Mouse (Mus musculus) gastrocnemius, adult 2 months (tissue): ENCODE measurements at regions not wholly inside any gene's neighbourhood (a gene's known extent, or its start where the extent isn't known, plus 50 kb on each side); places are given as distances from the start of the nearest gene placed in this dataset.

Source experiments
- DNase-seq: peaks from one replicate; pipeline ENCODE4 v3.0.0; 2022
- H3K27ac ChIP-seq: fragments of 200-600 bp; 2 replicates; pipeline ENCODE4 v1.8.1; 2022; ENCODE audit warnings: mild to moderate bottlenecking
- H3K4me3 ChIP-seq: fragments of 200-600 bp; 2 replicates; pipeline ENCODE4 v1.8.1; 2022; ENCODE audit warnings: mild to moderate bottlenecking, moderate library complexity
- CTCF ChIP-seq: fragments of 200-600 bp; IDR thresholded peaks from 2 replicates; pipeline ENCODE4 v1.8.1; 2022; ENCODE audit warnings: antibody characterized with exemption, mild to moderate bottlenecking, moderate library complexity
- intact Hi-C: fragments of 180-260 bp; cut with DNase I; formaldehyde crosslinking; loops from one replicate; pipeline ENCODE4 v1.15.1; 2025

- intact Hi-C loops = no loop called here
- no peak for TF ChIP-seq CTCF
- no peak for DNase-seq
- no peak overlapping the region for H3K4me3 ChIP-seq
- H3K27ac ChIP-seq = no peak overlapping the region
Measured at GRCm38 (mm10) chr12:27283964-27284363, 58.4 kb downstream of the Sox11 start.

- DNase-seq = no peak
- no peak for TF ChIP-seq CTCF
- Histone ChIP-seq H3K4me3 (no peak overlapping the region), H3K27ac (no peak overlapping the region)
- intact Hi-C loops = no loop called here
Measured at GRCm38 (mm10) chr12:27261965-27262364, 80.4 kb downstream of the Sox11 start.

- intact Hi-C loops = no loop called here
- no peak overlapping the region for H3K27ac ChIP-seq
- H3K4me3 ChIP-seq = no peak overlapping the region
- no peak for TF ChIP-seq CTCF
- no peak for DNase-seq
Measured at GRCm38 (mm10) chr12:27254125-27254524, 88.2 kb downstream of the Sox11 start.

GRCm38 (mm10) chr12:27251521-27251920, 90.9 kb downstream of the Sox11 start:
- intact Hi-C loops = no loop called here
- Histone ChIP-seq H3K4me3 (no peak overlapping the region), H3K27ac (no peak overlapping the region)
- DNase-seq = no peak
- no peak for TF ChIP-seq CTCF

- intact Hi-C loops = no loop called here
- Histone ChIP-seq H3K4me3 (no peak overlapping the region), H3K27ac (no peak overlapping the region)
- no peak for DNase-seq
- TF ChIP-seq CTCF = no peak
Measured at GRCm38 (mm10) chr12:27248545-27248855, 93.9 kb downstream of the Sox11 start.

GRCm38 (mm10) chr12:27247756-27248544, 94.4 kb downstream of the Sox11 start:
- no peak for TF ChIP-seq CTCF
- no peak for DNase-seq
- Histone ChIP-seq H3K4me3 (no peak overlapping the region), H3K27ac (no peak overlapping the region)
- intact Hi-C loops = no loop called here

GRCm38 (mm10) chr12:27235748-27236147, 106.6 kb downstream of the Sox11 start:
- no peak for TF ChIP-seq CTCF
- intact Hi-C loops = no loop called here
- no peak for DNase-seq
- no peak overlapping the region for H3K4me3 ChIP-seq
- H3K27ac ChIP-seq = no peak overlapping the region

GRCm38 (mm10) chr12:27221541-27221940, 120.8 kb downstream of the Sox11 start:
- no peak for TF ChIP-seq CTCF
- H3K4me3 ChIP-seq = no peak overlapping the region
- intact Hi-C loops = no loop called here
- no peak overlapping the region for H3K27ac ChIP-seq
- no peak for DNase-seq

- H3K27ac ChIP-seq = no peak overlapping the region
- DNase-seq = no peak
- no peak overlapping the region for H3K4me3 ChIP-seq
- intact Hi-C loops = no loop called here
- no peak for TF ChIP-seq CTCF
Measured at GRCm38 (mm10) chr12:27201191-27201590, 141.2 kb downstream of the Sox11 start.

- DNase-seq = no peak
- no peak overlapping the region for H3K4me3 ChIP-seq
- H3K27ac ChIP-seq = no peak overlapping the region
- intact Hi-C loops = no loop called here
- TF ChIP-seq CTCF = no peak
Measured at GRCm38 (mm10) chr12:27194001-27194400, 148.4 kb downstream of the Sox11 start.

- Histone ChIP-seq H3K4me3 (no peak overlapping the region), H3K27ac (no peak overlapping the region)
- intact Hi-C loops = no loop called here
- no peak for TF ChIP-seq CTCF
- DNase-seq = no peak
Measured at GRCm38 (mm10) chr12:27191916-27192315, 150.5 kb downstream of the Sox11 start.

- no peak for TF ChIP-seq CTCF
- H3K27ac ChIP-seq = no peak overlapping the region
- intact Hi-C loops = no loop called here
Measured at GRCm38 (mm10) chr12:27187480-27187879, 154.9 kb downstream of the Sox11 start.

GRCm38 (mm10) chr12:27182397-27183375, 159.7 kb downstream of the Sox11 start:
- intact Hi-C loops = no loop called here
- DNase-seq = no peak
- Histone ChIP-seq H3K4me3 (no peak overlapping the region), H3K27ac (no peak overlapping the region)
- no peak for TF ChIP-seq CTCF

More at GRCm38 (mm10) chr12:27187480-27187879, 154.9 kb downstream of the Sox11 start:
- H3K4me3 ChIP-seq = no peak overlapping the region
- no peak for DNase-seq

GRCm38 (mm10) chr12:27173561-27173960, 168.8 kb downstream of the Sox11 start:
- intact Hi-C loops = no loop called here
- no peak for DNase-seq
- H3K27ac ChIP-seq = no peak overlapping the region
- TF ChIP-seq CTCF = no peak
- H3K4me3 ChIP-seq = no peak overlapping the region
